ENCODE assay signal across 23 mouse cellular contexts in the genomic region with DNA sequence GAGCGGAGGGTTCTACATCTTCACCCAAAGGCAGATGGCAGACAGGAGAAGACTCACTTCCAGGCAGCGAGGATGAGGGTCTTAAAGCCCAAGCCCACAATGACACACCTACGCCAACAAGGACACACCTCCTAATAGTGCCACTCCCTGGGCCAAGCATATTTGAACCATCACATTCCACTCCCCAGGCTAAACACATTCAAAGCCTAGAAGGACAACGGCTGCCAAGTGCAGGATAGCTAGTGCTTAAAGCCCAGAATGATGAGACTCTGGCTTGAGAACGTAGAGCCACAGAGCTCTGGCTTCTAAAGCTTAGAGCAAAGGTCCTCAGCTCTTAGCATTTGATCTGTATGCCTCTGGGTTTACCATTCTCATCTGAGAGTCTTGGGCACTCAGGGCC. TPM values are rescaled to one million over a fixed set of nuclear protein-coding genes. Genes with fewer than 3 reads are reported as not detected.
DNase-seq lines count a peak whose midpoint lies in the region; ATAC-seq and TF ChIP-seq lines count a peak whose summit lies in the region.
"Had no signal": no experiment of that assay in that cellular context is flagged by ENCODE, and none has a peak within 500 bp of the region (broad histone marks: within the 10 kb centered on the region; RNA-seq: fewer than 3 reads in every experiment).

No protein-coding gene starts in this region.

- no peak for TF ChIP-seq CTCF in lung, embryonic 14.5 days (IDR thresholded peaks at IDR 0.05; ENCODE audit: low read depth)
- TF ChIP-seq CTCF in lung, postnatal 0 days (IDR thresholded peaks at IDR 0.05), result no peak

- no peak overlapping the region for H3K9ac ChIP-seq in lung, embryonic 14.5 days
- H3K9ac ChIP-seq in lung, postnatal 0 days (replicated peaks; ENCODE audit: low read depth), result no peak overlapping the region
- H3K9ac ChIP-seq in limb, embryonic 14.5 days (ENCODE audit: low read depth, low read length, severe bottlenecking), result no peak overlapping the region
- H3K9ac ChIP-seq: embryonic facial prominence, embryonic 12.5 days; forebrain, embryonic 13.5 days; hindbrain, embryonic 12.5 days; hindbrain, embryonic 15.5 days had no signal

- no peaks in the 10 kb centered on the region for H3K36me3 ChIP-seq in lung, embryonic 14.5 days (ENCODE audit: insufficient read depth)
- H3K36me3 ChIP-seq in lung, postnatal 0 days (ENCODE audit: insufficient read depth, low read length), result no peaks in the 10 kb centered on the region
- no peaks in the 10 kb centered on the region for H3K36me3 ChIP-seq in limb, embryonic 14.5 days (ENCODE audit: control insufficient read depth, insufficient read depth, low read length)
- H3K36me3 ChIP-seq: embryonic facial prominence, embryonic 12.5 days; forebrain, embryonic 10.5 days; hindbrain, embryonic 12.5 days; hindbrain, embryonic 15.5 days had no signal

- no peak overlapping the region for H3K4me3 ChIP-seq in lung, embryonic 14.5 days (ENCODE audit: low read depth, low read length)
- H3K4me3 ChIP-seq in lung, postnatal 0 days (ENCODE audit: low read depth, low read length), result no peak overlapping the region
- no peak overlapping the region for H3K4me3 ChIP-seq in limb, embryonic 14.5 days (replicated peaks; ENCODE audit: low read length)
- H3K4me3 ChIP-seq: embryonic facial prominence, embryonic 12.5 days; erythroblast, embryonic 14.5 days; forebrain, embryonic 10.5 days; forebrain, embryonic 13.5 days; hindbrain, embryonic 12.5 days; hindbrain, embryonic 15.5 days had no signal

- no peak for DNase-seq in lung, embryonic 14.5 days
- DNase-seq in lung, postnatal 4 days, result no peak
- no peak for DNase-seq in lung, postnatal 0 days (ENCODE audit: low spot score)
- DNase-seq in lung, postnatal 36 days, result no peak
- DNase-seq in ZHBTc4 (ENCODE audit: low read depth, low spot score), result peak; percentile 59
- no peak for DNase-seq in limb, embryonic 14.5 days (ENCODE audit: low spot score)
- DNase-seq in liver, result no peak
- DNase-seq: adrenal gland, postnatal 10 days; adrenal gland, postnatal 36 days; cerebellum, adult 18-20 months; cerebellum, adult 9-10 months; cerebellum, postnatal 14 days; gastrocnemius, postnatal 14 days; heart, adult 11 months had no signal

- peak overlapping the region; percentile 71 for H3K27ac ChIP-seq in lung, embryonic 14.5 days (ENCODE audit: low read depth)
- peak overlapping the region; percentile 26; the same call in 1 of the 2 replicates for H3K27ac ChIP-seq in lung, postnatal 0 days (ENCODE audit: low read length)
- H3K27ac ChIP-seq in limb, embryonic 14.5 days (replicated peaks; ENCODE audit: low read depth, low read length), result 0 out of 2 replicates have a peak overlapping the region, but pooled peaks have one; percentile 8
- H3K27ac ChIP-seq: embryonic facial prominence, embryonic 12.5 days; forebrain, embryonic 10.5 days; forebrain, embryonic 13.5 days; hindbrain, embryonic 12.5 days; hindbrain, embryonic 15.5 days had no signal

- TF ChIP-seq EP300 in lung, postnatal 0 days (IDR thresholded peaks at IDR 0.05), result no peak

- WGBS in lung, embryonic 14.5 days, result 74% methylated on average over 5 of the region's 5 CpGs
- WGBS in lung, postnatal 0 days, result 60% methylated on average over 5 of the region's 5 CpGs
- 88% methylated on average over 5 of the region's 5 CpGs for WGBS in limb, embryonic 14.5 days

- no peaks in the 10 kb centered on the region for H3K27me3 ChIP-seq in lung, embryonic 14.5 days (ENCODE audit: insufficient read depth, low read length)
- no peaks in the 10 kb centered on the region for H3K27me3 ChIP-seq in lung, postnatal 0 days (replicated peaks; ENCODE audit: insufficient read depth, low read length)
- no peaks in the 10 kb centered on the region for H3K27me3 ChIP-seq in limb, embryonic 14.5 days (ENCODE audit: control insufficient read depth, insufficient read depth, low read length)
- H3K27me3 ChIP-seq: embryonic facial prominence, embryonic 12.5 days; forebrain, embryonic 13.5 days; hindbrain, embryonic 12.5 days; hindbrain, embryonic 15.5 days had no signal

- H3K4me1 ChIP-seq in lung, embryonic 14.5 days (ENCODE audit: insufficient read depth), result peaks cover 20% of the 10 kb centered on the region
- peaks cover 6% of the 10 kb centered on the region; the same call in 1 of the 2 replicates for H3K4me1 ChIP-seq in lung, postnatal 0 days (ENCODE audit: insufficient read depth, low read depth, low read length)
- H3K4me1 ChIP-seq in limb, embryonic 14.5 days (ENCODE audit: control insufficient read depth, insufficient read depth, low read length), result peaks cover 3% of the 10 kb centered on the region
- H3K4me1 ChIP-seq: forebrain, embryonic 13.5 days; hindbrain, embryonic 12.5 days; hindbrain, embryonic 15.5 days had no signal

- ATAC-seq in lung, embryonic 14.5 days (ENCODE audit: insufficient read depth), result no peak
- no peak for ATAC-seq in lung, postnatal 0 days
- ATAC-seq in limb, embryonic 14.5 days (ENCODE audit: low FRiP score, low read depth), result no peak
- ATAC-seq: CD4-positive, CD25-positive, alpha-beta regulatory T cell, adult 4 months; forebrain, embryonic 13.5 days; forebrain, embryonic 16.5 days had no signal

- H3K4me2 ChIP-seq in lung, embryonic 14.5 days, result no peak overlapping the region
- H3K4me2 ChIP-seq in lung, postnatal 0 days (replicated peaks; ENCODE audit: low read depth, low read length), result no peak overlapping the region
- H3K4me2 ChIP-seq in limb, embryonic 14.5 days (replicated peaks; ENCODE audit: low read depth, low read length, severe bottlenecking), result no peak overlapping the region
- H3K4me2 ChIP-seq: embryonic facial prominence, embryonic 12.5 days; forebrain, embryonic 13.5 days; heart, embryonic 11.5 days; hindbrain, embryonic 12.5 days; hindbrain, embryonic 15.5 days had no signal

- no peak for TF ChIP-seq POLR2A in limb, embryonic 14.5 days (IDR thresholded peaks at IDR 0.05; ENCODE audit: borderline replicate concordance, extremely low read depth, insufficient read depth, insufficient read length)

- H3K9me3 ChIP-seq in lung, embryonic 14.5 days (ENCODE audit: low read depth, low read length), result no peaks in the 10 kb centered on the region
- no peaks in the 10 kb centered on the region for H3K9me3 ChIP-seq in lung, postnatal 0 days (ENCODE audit: low read length)
- H3K9me3 ChIP-seq in limb, embryonic 14.5 days (ENCODE audit: control insufficient read depth, low read length), result no peaks in the 10 kb centered on the region
- H3K9me3 ChIP-seq: embryonic facial prominence, embryonic 12.5 days; forebrain, embryonic 10.5 days; forebrain, embryonic 13.5 days; hindbrain, embryonic 12.5 days; hindbrain, embryonic 15.5 days had no signal

RNA-seq across cellular contexts. Expression of gene Pwwp2b, which starts 45.8 kb away (rescaled TPM):
- 13.1 and 13.5 TPM in 2 replicates for polyA plus RNA-seq in lung, embryonic 14.5 days (2014; fragmentation: Nextera tagmentation; extraction: Ambion mirVana)
- 23.6 and 27.5 TPM in 2 replicates for polyA plus RNA-seq in lung, postnatal 0 days (2015; fragmentation: Nextera tagmentation; extraction: Ambion mirVana)
- polyA plus RNA-seq in limb, embryonic 14.5 days (2012; rRNA removed), result 9.5 and 10.6 TPM in 2 replicates
- 13.1 and 14.1 TPM in 2 replicates for polyA plus RNA-seq in limb, embryonic 14.5 days (2014; fragmentation: Nextera tagmentation; extraction: Ambion mirVana)
- polyA plus RNA-seq: erythroblast, embryonic 14.5 days had no signal

Comparison
In these comparisons a context has a peak if more than half of its experiments do, and no peak if none do; other contexts are left out.
1. H3K27ac ChIP-seq: peak in every context shown above with its lines; median percentile 71 in lung, embryonic 14.5 days; 26 in lung, postnatal 0 days; 8 in limb, embryonic 14.5 days.